Mouse (Mus musculus): Measurements from ENCODE around the gene C2cd2. TPM values are rescaled to one million over a fixed set of nuclear protein-coding genes. Genes with fewer than 3 reads are reported as not detected.

The C2cd2 gene
- total RNA-seq, 2 experiments from 2014 or later: 27.0 to 29.6 TPM

DNA sequence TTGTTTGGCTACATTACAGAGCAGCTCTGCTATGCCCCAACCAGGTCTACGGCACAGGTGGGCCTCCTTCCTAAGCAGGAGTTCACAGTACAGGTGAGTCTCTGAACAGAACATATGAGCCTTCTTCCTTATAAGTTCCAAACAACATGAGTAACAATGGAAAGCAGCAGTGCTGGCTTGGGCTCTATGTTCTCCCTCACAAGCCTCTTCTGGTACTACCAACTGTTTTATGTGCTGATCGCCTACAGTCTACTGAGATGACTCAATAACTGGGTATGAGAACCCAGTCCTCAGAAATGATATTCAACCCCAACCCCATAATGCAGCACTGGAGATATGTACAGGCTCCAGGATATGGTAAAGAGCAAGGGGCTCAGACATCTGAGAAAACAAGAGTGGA lies 148.3 kb downstream of the C2cd2 start:
- DNase-seq: no peak

GRCm38 (mm10) chr16:97808881-97809280 lies 153.5 kb downstream of the C2cd2 start:
- no peak for DNase-seq

DNA sequence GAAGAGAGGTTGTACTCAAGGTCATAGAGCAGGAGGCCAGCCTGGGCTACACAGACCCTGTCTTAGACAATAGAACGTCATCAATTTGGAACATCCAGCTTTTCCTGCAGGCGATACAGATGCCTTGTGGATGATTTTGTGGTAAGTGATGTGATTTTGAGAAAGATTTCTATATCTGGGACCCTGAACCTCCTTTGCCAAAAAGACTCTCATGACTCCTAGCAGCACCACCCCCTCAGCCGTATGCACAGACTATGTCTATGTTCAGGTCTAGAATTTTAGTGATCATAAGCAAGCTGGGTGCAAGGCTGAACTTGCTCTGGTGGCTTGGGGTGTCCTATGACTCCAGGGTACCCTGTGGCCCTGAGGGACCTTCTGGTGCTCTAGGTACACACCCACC lies 156.8 kb downstream of the C2cd2 start:
- no peak for DNase-seq

Small RNA genes lying within 50 kb of the gene (microRNA-seq; reads per million reads assigned to microRNA genes)
- 0 to 0.38 reads per million in 2 experiments for gene Mir6964

Other genes with a start within 250 kb of the C2cd2 start
- gene Ripk4, start 198.8 kb downstream of the C2cd2 start, total RNA-seq (2021): under 1 TPM; 0.10 to 0.44 TPM
- gene Prdm15, start 110.7 kb downstream of the C2cd2 start, total RNA-seq (2021): 1 to 10 TPM; 5.4 to 6.0 TPM
- 10 to 100 TPM; 10.9 to 11.4 TPM for gene Zbtb21, start within 50 bp of the C2cd2 start, total RNA-seq (2021)
- 1 to 10 TPM; 3.4 to 6.6 TPM for gene B230307C23Rik, start 34.7 kb upstream of the C2cd2 start, total RNA-seq (2021)
- gene A630089N07Rik, start 119.9 kb upstream of the C2cd2 start, total RNA-seq (2021): 1 to 10 TPM; 2.2 to 2.8 TPM